Mouse (Mus musculus): Measurements from ENCODE around the gene Il17c. TPM values are rescaled to one million over a fixed set of nuclear protein-coding genes. Genes with fewer than 3 reads are reported as not detected.

Il17c gene
- polyA plus RNA-seq, 1 experiment: not detected

- H3K4me1 ChIP-seq (ENCODE audit: control insufficient read depth, insufficient read depth, low read length): peaks cover 11% of the 10 kb centered on the region; the same call in 1 of the 2 replicates
- 1% methylated on average over 45 of the region's 45 CpGs for WGBS
These were observed 10.8 kb downstream of the Il17c start, which contains the start of gene Cyba for GRCm38 (mm10) chr8:122432443-122433268. TSS of gene Cyba (minus strand) at chr8:122432930.

DNA sequence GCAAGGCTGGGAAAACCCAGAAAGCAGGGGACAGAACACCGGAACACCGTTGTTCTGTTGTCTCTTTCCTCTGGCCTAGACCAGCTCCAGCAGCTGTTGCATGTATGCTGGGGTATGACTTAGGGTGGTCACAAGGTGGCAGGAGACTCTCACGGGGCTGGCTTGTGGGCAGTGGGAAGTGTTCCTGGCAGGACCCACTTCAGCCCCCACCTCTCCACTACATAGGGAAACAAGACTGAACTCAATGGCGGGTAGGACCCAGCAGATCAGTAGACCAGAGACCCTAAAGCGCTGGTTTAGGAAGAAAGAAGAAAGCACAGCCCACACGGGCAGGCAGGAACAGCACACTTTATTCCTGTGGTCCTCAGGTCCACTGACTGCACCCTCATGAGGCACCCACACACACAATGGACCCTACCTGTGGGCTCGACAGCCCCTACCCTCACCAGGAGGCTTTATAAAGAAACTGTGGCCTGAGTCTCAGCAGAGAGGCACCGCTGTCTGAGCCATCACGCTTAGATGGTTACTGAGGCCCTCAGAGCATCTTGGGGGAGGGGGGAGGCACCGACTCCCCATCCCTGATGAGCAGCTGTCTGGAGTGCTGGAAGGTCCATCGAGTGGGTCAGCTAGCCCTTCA lies 11.6 kb downstream of the Il17c start:
- Histone ChIP-seq H3K4me3 (replicated peaks; ENCODE audit: control insufficient read depth, low read depth, low read length) (peak overlapping the region; percentile 90), H3K27ac (ENCODE audit: control insufficient read depth, insufficient read depth, low read depth, low read length, poor library complexity) (peak overlapping the region; percentile 98), H3K4me1 (ENCODE audit: control insufficient read depth, insufficient read depth, low read length) (peaks cover 10% of the 10 kb centered on the region; the same call in 1 of the 2 replicates)
- TF ChIP-seq CTCF (IDR thresholded peaks at IDR 0.05; ENCODE audit: control insufficient read depth, insufficient read depth, low read length) (peak; percentile 57), POLR2A (IDR thresholded peaks at IDR 0.05; ENCODE audit: borderline replicate concordance, control insufficient read depth, low read depth, low read length) (no peak)
- WGBS: 47% methylated on average over 11 of the region's 11 CpGs

More at GRCm38 (mm10) chr8:122432443-122433268, 10.8 kb downstream of the Il17c start, which contains the start of gene Cyba:
- Histone ChIP-seq H3K27ac (ENCODE audit: control insufficient read depth, insufficient read depth, low read depth, low read length, poor library complexity) (peak within 1 kb of the TSS; percentile 98), H3K4me3 (replicated peaks; ENCODE audit: control insufficient read depth, low read depth, low read length) (peak within 1 kb of the TSS; percentile 90)
- TF ChIP-seq POLR2A (IDR thresholded peaks at IDR 0.05; ENCODE audit: borderline replicate concordance, control insufficient read depth, low read depth, low read length): peak; percentile 90
- TF ChIP-seq CTCF (IDR thresholded peaks at IDR 0.05; ENCODE audit: control insufficient read depth, insufficient read depth, low read length): no peak; the same call in 1 of the 2 replicates

DNA sequence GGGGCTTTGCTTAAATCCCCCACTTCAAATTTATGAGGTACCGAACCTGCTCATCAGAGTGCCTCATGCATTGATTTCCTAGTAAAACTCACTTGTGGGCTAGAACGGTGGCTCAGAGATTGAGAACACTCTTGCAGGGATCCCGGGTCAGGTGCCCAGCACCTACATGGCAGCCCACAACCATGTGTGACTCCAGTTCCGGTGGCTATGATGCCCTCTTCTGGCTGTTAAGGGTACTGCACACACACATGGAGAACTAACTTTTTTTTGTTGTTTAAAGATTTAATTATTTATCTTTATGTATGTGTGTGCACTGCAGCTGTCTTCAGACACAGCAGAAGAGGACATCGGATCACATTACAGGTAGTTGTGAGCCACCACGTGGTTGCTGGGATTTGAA lies 13.6 kb downstream of the Il17c start:
- H3K4me1 ChIP-seq (ENCODE audit: control insufficient read depth, insufficient read depth, low read length): peaks cover 11% of the 10 kb centered on the region; the same call in 1 of the 2 replicates

GRCm38 (mm10) chr8:122436146-122436545 lies 14.3 kb downstream of the Il17c start:
- WGBS: 77% methylated on average over 9 of the region's 9 CpGs
- TF ChIP-seq POLR2A (IDR thresholded peaks at IDR 0.05; ENCODE audit: borderline replicate concordance, control insufficient read depth, low read depth, low read length) (no peak), CTCF (IDR thresholded peaks at IDR 0.05; ENCODE audit: control insufficient read depth, insufficient read depth, low read length) (no peak)
- H3K27ac ChIP-seq (ENCODE audit: control insufficient read depth, insufficient read depth, low read depth, low read length, poor library complexity): no peak overlapping the region

More for the DNA sequence above, 13.6 kb downstream of the Il17c start:
- TF ChIP-seq CTCF (IDR thresholded peaks at IDR 0.05; ENCODE audit: control insufficient read depth, insufficient read depth, low read length) (peak; percentile 31; the same call in 1 of the 2 replicates), POLR2A (IDR thresholded peaks at IDR 0.05; ENCODE audit: borderline replicate concordance, control insufficient read depth, low read depth, low read length) (no peak)
- Histone ChIP-seq H3K27ac (ENCODE audit: control insufficient read depth, insufficient read depth, low read depth, low read length, poor library complexity) (no peak overlapping the region), H3K4me3 (replicated peaks; ENCODE audit: control insufficient read depth, low read depth, low read length) (no peak overlapping the region)
- WGBS: 86% methylated on average over 6 of the region's 6 CpGs

GRCm38 (mm10) chr8:122436586-122437125 lies 14.8 kb downstream of the Il17c start:
- H3K4me1 ChIP-seq (ENCODE audit: control insufficient read depth, insufficient read depth, low read length): peaks cover 11% of the 10 kb centered on the region; the same call in 1 of the 2 replicates
- H3K4me3 ChIP-seq (replicated peaks; ENCODE audit: control insufficient read depth, low read depth, low read length): peak overlapping the region; percentile 17
- no peak for TF ChIP-seq CTCF (IDR thresholded peaks at IDR 0.05; ENCODE audit: control insufficient read depth, insufficient read depth, low read length)
- TF ChIP-seq POLR2A (IDR thresholded peaks at IDR 0.05; ENCODE audit: borderline replicate concordance, control insufficient read depth, low read depth, low read length): no peak
- H3K27ac ChIP-seq (ENCODE audit: control insufficient read depth, insufficient read depth, low read depth, low read length, poor library complexity): no peak overlapping the region
- WGBS: 68% methylated on average over 20 of the region's 20 CpGs

More at GRCm38 (mm10) chr8:122436146-122436545, 14.3 kb downstream of the Il17c start:
- Histone ChIP-seq H3K4me3 (replicated peaks; ENCODE audit: control insufficient read depth, low read depth, low read length) (no peak overlapping the region), H3K4me1 (ENCODE audit: control insufficient read depth, insufficient read depth, low read length) (peaks cover 11% of the 10 kb centered on the region; the same call in 1 of the 2 replicates)

DNA sequence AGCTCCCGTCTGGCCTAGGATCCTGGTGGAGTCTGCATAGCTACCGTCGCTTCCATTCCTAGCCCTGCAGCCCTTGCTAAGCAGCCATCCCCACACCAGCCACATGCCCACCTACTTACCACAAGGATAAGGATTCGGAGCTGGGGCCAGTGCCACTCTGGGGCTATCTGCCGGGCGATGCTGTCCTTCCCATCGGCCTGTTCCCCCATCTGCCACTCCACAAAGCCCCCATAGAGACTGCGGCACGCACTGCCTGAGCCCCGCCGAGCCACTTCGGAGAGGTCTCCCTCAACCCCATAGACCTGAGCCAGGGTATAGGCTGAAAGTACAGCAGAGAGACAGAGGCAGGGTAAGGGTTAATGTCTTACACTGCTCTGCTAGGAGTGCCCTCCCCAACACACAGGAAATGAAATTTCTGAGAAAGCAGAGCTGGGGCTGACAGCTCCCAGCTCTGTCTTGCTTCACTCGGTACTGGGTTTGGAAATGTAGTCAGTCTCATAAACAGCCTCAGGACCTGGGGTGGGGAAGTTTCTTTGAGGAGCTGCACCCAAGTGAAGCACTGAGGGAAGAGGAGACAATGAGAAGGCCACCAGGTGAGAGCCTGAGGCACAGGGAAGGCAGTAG lies 16.0 kb downstream of the Il17c start:
- H3K4me3 ChIP-seq (replicated peaks; ENCODE audit: control insufficient read depth, low read depth, low read length): peak overlapping the region; percentile 43
- TF ChIP-seq POLR2A (IDR thresholded peaks at IDR 0.05; ENCODE audit: borderline replicate concordance, control insufficient read depth, low read depth, low read length) (no peak), CTCF (IDR thresholded peaks at IDR 0.05; ENCODE audit: control insufficient read depth, insufficient read depth, low read length) (no peak)
- H3K27ac ChIP-seq (ENCODE audit: control insufficient read depth, insufficient read depth, low read depth, low read length, poor library complexity): peak overlapping the region; percentile 60
- WGBS: 63% methylated on average over 13 of the region's 13 CpGs
- H3K4me1 ChIP-seq (ENCODE audit: control insufficient read depth, insufficient read depth, low read length): peaks cover 11% of the 10 kb centered on the region; the same call in 1 of the 2 replicates

- 86% methylated on average over 16 of the region's 16 CpGs for WGBS
- TF ChIP-seq POLR2A (IDR thresholded peaks at IDR 0.05; ENCODE audit: borderline replicate concordance, control insufficient read depth, low read depth, low read length) (no peak), CTCF (IDR thresholded peaks at IDR 0.05; ENCODE audit: control insufficient read depth, insufficient read depth, low read length) (no peak)
These were observed 17.5 kb downstream of the Il17c start for GRCm38 (mm10) chr8:122439336-122439735.

More at GRCm38 (mm10) chr8:122439336-122439735, 17.5 kb downstream of the Il17c start:
- H3K27ac ChIP-seq (ENCODE audit: control insufficient read depth, insufficient read depth, low read depth, low read length, poor library complexity): no peak overlapping the region
- peaks cover 11% of the 10 kb centered on the region; the same call in 1 of the 2 replicates for H3K4me1 ChIP-seq (ENCODE audit: control insufficient read depth, insufficient read depth, low read length)
- no peak overlapping the region for H3K4me3 ChIP-seq (replicated peaks; ENCODE audit: control insufficient read depth, low read depth, low read length)
